Mouse (Mus musculus) ZHBTc4 (cell line): ENCODE measurements around the gene St6galnac5.

Experiments
- DNase-seq: peaks from one replicate; pipeline ENCODE4 v3.0.0-alpha.2; 2011; ENCODE audit warnings: low read depth, low spot score

Gene St6galnac5

GRCm38 (mm10) chr3:152867654-152868525, 114.2 kb downstream of the St6galnac5 start:
- no peak for DNase-seq

- no peak for DNase-seq
These were observed 115.7 kb downstream of the St6galnac5 start for GRCm38 (mm10) chr3:152866035-152866965.

- no peak for DNase-seq
These were observed 120.1 kb downstream of the St6galnac5 start for GRCm38 (mm10) chr3:152861978-152862377.

GRCm38 (mm10) chr3:152861450-152861849, 120.6 kb downstream of the St6galnac5 start:
- DNase-seq, result no peak

GRCm38 (mm10) chr3:152856095-152856494, 126.0 kb downstream of the St6galnac5 start:
- DNase-seq, result no peak

DNA sequence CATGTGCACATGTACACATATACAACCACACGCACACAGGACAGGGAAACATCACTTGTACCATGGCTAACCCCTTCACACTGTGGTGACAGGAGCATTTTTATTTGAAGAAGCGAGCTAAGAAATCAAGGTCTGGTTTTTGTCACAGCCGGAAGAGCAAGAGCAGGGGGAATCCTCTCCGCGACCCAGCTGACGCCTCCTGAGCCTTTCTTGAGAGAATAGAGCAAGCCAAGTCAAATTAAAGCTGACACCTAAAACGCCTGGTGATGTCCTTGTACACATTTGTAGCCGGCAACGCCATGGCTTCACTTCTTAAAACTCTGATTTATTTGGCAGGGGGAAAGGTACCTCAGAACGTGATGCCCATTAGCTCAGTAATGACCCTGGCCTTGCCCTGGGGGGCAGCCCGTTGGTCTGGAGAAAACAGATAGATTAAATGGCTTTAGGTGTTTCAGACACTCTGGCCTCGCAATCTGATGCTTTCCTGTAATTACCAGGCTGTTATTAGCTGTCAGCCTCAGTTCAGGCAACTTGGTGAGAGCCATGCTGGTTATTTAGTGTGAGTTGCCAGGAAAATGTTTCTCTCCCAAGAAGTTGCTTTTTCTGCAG, 126.9 kb downstream of the St6galnac5 start:
- DNase-seq, result no peak

GRCm38 (mm10) chr3:152843925-152844324, 138.1 kb downstream of the St6galnac5 start:
- no peak for DNase-seq

GRCm38 (mm10) chr3:152842648-152843047, 139.4 kb downstream of the St6galnac5 start:
- DNase-seq, result no peak

DNA sequence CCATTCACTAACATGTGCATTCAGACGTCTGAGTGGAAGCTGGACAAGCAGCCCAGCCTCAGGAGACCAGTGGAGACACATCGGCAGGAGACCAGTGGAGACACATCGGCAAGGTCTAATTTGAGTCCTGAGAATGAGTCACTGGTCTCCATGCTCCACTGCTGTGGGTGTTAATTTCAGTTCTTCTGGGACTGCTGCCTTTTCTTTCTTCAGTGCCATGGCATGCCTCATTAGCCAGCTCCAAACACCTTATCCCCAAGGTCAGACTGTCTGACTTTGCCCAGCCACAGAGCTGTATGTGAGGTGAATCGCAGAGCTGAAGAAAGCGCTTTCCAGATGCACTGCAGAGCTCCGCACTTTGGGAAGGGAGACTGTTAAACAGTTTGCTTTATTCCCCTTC, 140.8 kb downstream of the St6galnac5 start:
- DNase-seq, result no peak

DNA sequence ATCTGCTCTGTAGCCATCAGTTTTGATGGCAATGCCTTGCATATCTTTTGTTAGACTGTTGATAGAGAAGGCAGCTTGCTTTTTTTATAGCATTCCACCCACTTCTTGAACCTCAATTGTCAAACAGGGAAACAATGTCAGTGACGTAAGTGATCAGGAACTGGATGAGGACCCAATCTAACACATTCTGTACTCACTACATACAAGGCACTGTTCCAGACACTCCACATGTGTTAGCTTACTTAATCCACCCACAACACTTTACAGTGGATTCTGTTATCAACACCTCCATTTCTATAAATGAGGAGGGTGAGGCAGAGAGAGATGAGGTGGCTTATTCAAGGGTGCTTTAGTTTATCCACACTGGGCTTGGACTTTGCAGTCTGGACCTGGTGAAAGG, 144.1 kb downstream of the St6galnac5 start:
- no peak for DNase-seq

GRCm38 (mm10) chr3:152837407-152837806, 144.6 kb downstream of the St6galnac5 start:
- no peak for DNase-seq

- DNase-seq, result no peak
These were observed 149.6 kb downstream of the St6galnac5 start for GRCm38 (mm10) chr3:152832436-152832835.

GRCm38 (mm10) chr3:152831974-152832373, 150.1 kb downstream of the St6galnac5 start:
- DNase-seq, result no peak

DNA sequence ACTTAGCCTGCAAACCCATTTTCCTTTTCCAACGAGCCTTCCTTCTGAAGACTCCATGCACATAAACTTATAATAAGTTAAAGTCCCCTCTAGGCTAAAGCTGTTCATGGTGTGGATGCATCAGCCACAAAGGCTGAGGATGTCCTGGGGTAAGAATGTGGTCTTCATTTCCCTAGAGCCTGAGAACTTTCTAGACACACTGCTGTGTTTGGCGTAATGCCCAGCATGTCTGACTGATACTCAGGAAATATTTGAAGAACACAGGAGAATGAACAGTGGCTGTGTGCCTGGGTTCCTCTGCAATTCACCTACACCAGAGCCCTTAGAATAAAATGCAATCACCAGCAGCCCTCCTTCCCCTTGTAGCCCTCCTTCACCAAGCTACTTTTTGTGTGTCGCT, 150.7 kb downstream of the St6galnac5 start:
- DNase-seq, result no peak

DNA sequence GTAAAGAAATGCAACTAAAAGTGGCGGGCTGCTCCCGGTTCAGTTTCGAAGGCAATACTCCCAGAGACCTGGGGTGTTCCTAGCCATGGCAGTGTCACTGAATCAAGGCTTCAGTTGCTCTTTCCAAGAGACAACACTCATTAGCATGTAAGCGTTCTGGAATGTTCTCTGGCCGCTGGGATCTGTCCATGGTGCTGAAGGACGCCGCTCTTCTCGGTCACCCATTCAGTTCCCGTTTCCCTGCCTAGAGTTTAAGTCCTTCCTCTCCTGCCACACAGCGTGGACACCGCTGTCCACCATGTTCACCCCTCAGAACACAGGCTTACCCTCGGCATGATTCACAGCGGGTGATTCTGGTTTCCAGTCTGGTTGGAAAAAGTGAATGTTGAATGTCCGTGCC, 160.8 kb downstream of the St6galnac5 start:
- DNase-seq, result peak; percentile 79

- no peak for DNase-seq
These were observed 161.6 kb downstream of the St6galnac5 start for GRCm38 (mm10) chr3:152820406-152820805.

DNA sequence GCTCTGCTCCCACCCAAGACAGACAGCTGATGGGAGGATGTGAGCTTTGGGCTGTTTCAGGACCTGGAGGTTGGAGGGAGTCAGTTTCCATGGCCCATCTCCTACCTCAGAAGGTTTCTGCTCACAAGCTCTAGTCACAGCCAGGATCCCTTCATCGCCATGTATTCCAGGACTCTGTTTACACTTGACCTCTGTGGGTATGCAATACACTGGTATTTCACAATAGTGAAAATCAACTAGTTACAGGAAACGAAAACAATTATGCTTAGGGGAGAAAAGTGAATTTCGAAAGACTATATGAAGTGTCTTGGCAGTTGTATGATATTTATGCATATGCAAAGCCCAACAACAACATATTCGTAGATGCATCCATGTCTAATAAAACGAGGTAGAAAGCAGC, 166.9 kb downstream of the St6galnac5 start:
- DNase-seq, result no peak

DNA sequence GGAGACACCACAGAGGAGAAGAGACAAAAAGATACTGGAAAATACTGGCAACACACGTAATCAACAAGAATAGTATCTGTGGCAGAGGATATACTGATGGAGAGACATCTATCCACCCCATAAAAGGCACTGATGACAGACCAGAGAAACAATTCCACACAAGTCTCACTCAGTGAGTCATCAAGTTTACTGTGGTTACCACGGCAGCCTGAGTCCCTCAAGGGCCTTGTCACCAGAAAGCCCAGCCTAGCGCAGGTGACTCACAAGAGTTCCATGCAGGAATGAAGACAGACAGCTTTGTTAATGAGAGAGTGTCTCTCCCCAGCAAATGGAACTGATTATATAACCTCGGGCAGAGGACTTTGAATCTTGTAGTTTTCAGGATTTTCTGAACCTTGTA, 168.1 kb downstream of the St6galnac5 start:
- no peak for DNase-seq

GRCm38 (mm10) chr3:152799738-152800431, 182.2 kb downstream of the St6galnac5 start:
- DNase-seq, result peak; percentile 37

DNA sequence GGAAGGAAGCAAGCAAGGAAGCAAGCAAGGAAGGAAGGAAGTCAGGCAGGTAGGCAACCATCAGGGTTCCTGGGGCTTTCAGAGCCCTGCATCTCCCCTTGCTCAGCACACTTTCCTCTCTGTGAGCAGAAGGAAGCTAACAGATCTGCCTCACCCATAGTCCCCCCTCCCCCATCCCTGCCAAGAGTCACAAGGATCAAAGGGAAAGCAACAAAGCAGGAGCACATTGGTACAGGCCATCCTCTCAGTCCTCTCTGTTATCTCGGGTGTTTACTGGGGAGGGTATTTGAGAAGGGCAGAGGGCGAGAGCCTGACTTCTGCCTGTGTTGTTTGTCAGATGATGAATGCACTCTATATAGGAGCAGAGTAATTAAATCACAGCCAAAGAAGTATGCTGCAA, 184.7 kb downstream of the St6galnac5 start:
- peak; percentile 16 for DNase-seq

GRCm38 (mm10) chr3:152796216-152796615, 185.8 kb downstream of the St6galnac5 start:
- DNase-seq, result no peak
